Mouse (Mus musculus) heart, embryonic 14.5 days (tissue): ENCODE measurements around the gene Cryzl1. TPM values are rescaled to one million over a fixed set of nuclear protein-coding genes. Genes with fewer than 3 reads are reported as not detected.

Source experiments
- ATAC-seq: fragments of 200-750 bp; cut with Nextera tagmentation; 2 replicates; pipeline ENCODE4 v1.8.0; 2017; ENCODE audit warnings: low read depth, moderate TSS enrichment; ENCODE audit not compliant: insufficient number of reproducible peaks, insufficient read depth, low FRiP score
- H3K27ac ChIP-seq, 2 experiments: fragments of 200-500 bp in 1 of 2; fragments of 300-500 bp in 1 of 2; sonication (generic) in 1 of 2; replicated peaks in 1 of 2; 2 replicates each; pipeline ENCODE4 v1.5.1; 2012 to 2014; ENCODE audit warnings: low read depth in 2 of 2, low read length in 2 of 2, control low read depth in 1 of 2, mild to moderate bottlenecking in 1 of 2, mixed read lengths in 1 of 2; ENCODE audit not compliant: control insufficient read depth in 1 of 2, insufficient read depth in 1 of 2
- H3K27me3 ChIP-seq: fragments of 300-500 bp; sonication (generic); 2 replicates; pipeline ENCODE4 v1.6.1; 2014; ENCODE audit warnings: mild to moderate bottlenecking, low read length, control low read depth; ENCODE audit not compliant: control insufficient read depth, insufficient read depth
- H3K36me3 ChIP-seq: fragments of 300-500 bp; sonication (generic); 2 replicates; pipeline ENCODE4 v1.6.1; 2014; ENCODE audit warnings: mild to moderate bottlenecking, control low read depth, low read length, mixed read lengths; ENCODE audit not compliant: control insufficient read depth, insufficient read depth
- H3K4me1 ChIP-seq, 2 experiments: fragments of 200-500 bp in 1 of 2; fragments of 300-500 bp in 1 of 2; sonication (generic) in 1 of 2; 2 replicates each; pipeline ENCODE4 v1.6.1; 2012 to 2014; ENCODE audit warnings: low read length in 2 of 2, control low read depth in 1 of 2, mixed read lengths in 1 of 2; ENCODE audit not compliant: control insufficient read depth in 2 of 2, insufficient read depth in 2 of 2
- H3K4me2 ChIP-seq: fragments of 300-500 bp; sonication (generic); 2 replicates; pipeline ENCODE4 v1.6.1; 2014; ENCODE audit warnings: mild to moderate bottlenecking, low read length
- H3K4me3 ChIP-seq, 2 experiments: fragments of 200-500 bp in 1 of 2; fragments of 300-500 bp in 1 of 2; sonication (generic) in 1 of 2; 2 replicates each; pipeline ENCODE4 v1.5.1; 2012 to 2014; ENCODE audit warnings: low read length in 2 of 2, mild to moderate bottlenecking in 2 of 2, control low read depth in 1 of 2, low read depth in 1 of 2, moderate library complexity in 1 of 2; ENCODE audit not compliant: control insufficient read depth in 1 of 2, insufficient read depth in 1 of 2
- H3K9ac ChIP-seq: fragments of 300-500 bp; sonication (generic); 2 replicates; pipeline ENCODE4 v1.6.1; 2014; ENCODE audit warnings: mild to moderate bottlenecking, low read length
- H3K9me3 ChIP-seq: fragments of 300-500 bp; sonication (generic); 2 replicates; pipeline ENCODE4 v1.6.1; 2016; ENCODE audit warnings: low read length, control low read depth; ENCODE audit not compliant: control insufficient read depth
- WGBS: fragments of 180-500 bp; shearing (Covaris S2); extraction: QIAGEN DNeasy Blood & Tissue Kit; methylation state at CpG from one replicate; pipeline ENCODE4 v1.1.7; 2014; 5-methylcytosine and 5-hydroxymethylcytosine counted together
- polyA plus RNA-seq: library from polyadenylated mRNA; unstranded; fragments of >200 nt; fragmentation: Nextera tagmentation; extraction: Ambion mirVana; gene quantifications from 2 replicates; pipeline ENCODE4 v1.2.1, GENCODE M21; 2014

The Cryzl1 gene
- polyA plus RNA-seq, 1 experiment from 2014 or later, result 60.3 TPM

DNA sequence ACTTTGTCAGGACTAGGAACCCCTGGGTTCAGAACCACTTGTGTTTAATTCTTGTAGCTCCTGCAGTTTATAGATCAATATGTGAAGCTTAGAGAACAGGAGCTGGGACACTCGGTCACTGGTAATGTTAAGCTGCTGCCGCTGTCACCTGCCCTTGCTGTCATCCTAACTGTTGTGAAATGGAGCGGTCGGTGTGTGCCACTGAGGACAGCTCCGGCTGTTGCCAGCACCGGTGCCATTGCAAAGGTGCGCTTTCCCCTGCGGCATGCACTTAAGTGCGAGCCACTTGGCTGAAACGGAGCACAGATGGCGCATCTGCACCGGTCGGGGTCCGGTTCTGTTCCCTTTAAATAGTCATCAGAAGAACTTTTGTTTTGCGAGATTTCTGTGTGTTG, 37.0 kb upstream of the Cryzl1 start:
- ATAC-seq, result no peak
- peaks cover 19 to 50% of the 10 kb centered on the region in 2 experiments for H3K4me1 ChIP-seq
- H3K27me3 ChIP-seq, result no peaks in the 10 kb centered on the region
- no peak overlapping the region for H3K9ac ChIP-seq
- H3K9me3 ChIP-seq, result no peaks in the 10 kb centered on the region
- WGBS, result 83% methylated on average over 15 of the region's 15 CpGs
- H3K4me3 ChIP-seq, result no peak overlapping the region
- no peaks in the 10 kb centered on the region for H3K36me3 ChIP-seq
- no peak overlapping the region for H3K27ac ChIP-seq
- H3K4me2 ChIP-seq, result no peak overlapping the region

DNA sequence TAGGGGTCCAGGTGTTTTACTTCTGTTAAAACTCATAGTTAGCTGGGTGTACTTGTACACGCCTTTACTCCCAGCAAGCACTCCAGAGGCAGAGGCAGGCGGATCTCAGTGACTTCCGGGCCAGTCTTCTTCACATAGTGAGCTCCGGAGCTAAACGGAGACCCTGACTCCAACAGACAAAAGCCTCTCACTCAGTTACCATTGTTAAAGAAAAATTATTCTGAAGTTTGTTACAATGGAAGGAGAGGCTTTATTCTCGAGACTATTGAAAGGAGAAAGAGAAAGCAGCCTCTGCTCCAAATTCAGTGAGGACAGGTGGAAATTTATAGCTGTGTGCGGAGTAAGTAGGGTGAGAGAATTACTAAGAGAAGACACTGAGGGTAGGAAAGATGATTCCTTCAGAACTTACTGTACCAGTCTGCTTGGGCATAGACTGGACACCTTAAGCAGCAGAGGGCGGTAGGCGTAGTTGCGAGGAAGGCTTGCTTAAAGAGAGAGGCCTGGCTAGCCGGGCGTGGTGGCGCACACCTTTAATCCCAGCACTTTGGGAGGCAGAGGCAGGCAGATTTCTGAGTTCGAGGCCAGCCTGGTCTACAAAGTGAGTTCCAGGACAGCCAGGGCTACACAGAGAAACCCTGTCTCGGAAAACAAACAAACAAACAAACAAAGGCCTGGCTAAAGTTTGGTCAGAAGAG, 36.5 kb upstream of the Cryzl1 start:
- H3K9ac ChIP-seq, result no peak overlapping the region
- peaks cover 17 to 47% of the 10 kb centered on the region in 2 experiments for H3K4me1 ChIP-seq
- no peaks in the 10 kb centered on the region for H3K9me3 ChIP-seq
- 94% methylated on average over 15 of the region's 15 CpGs for WGBS
- peak overlapping the region; percentile 2; the same call in 1 of the 2 replicates for H3K4me2 ChIP-seq
- H3K4me3 ChIP-seq, result no peak overlapping the region
- no peak overlapping the region for H3K27ac ChIP-seq
- 0 out of 2 replicates have a peak, but pooled peaks cover 4% of the 10 kb centered on the region for H3K36me3 ChIP-seq
- H3K27me3 ChIP-seq, result no peaks in the 10 kb centered on the region
- no peak for ATAC-seq

DNA sequence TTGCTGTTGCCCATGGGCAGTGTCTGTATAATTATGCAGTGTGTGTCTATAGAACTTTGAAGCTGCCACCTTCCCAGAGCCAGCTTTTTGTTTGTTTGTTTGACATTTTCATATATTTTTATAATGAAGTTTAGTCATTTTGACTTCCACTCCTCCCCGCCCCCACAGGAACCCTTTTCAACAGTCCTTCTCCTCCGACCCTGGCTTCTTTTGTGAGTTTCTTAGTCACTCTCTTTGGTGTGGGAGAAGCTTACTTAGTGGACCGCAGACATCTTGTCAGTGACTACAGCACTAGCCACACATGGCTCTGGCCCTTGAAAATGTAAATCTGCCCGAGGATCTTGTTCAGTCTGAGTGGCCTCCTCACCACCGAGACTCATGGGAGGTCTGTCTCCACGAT, 35.6 kb upstream of the Cryzl1 start:
- H3K9ac ChIP-seq, result peak overlapping the region; percentile 48; the same call in 1 of the 2 replicates
- 0 out of 2 replicates have a peak, but pooled peaks cover 4% of the 10 kb centered on the region for H3K36me3 ChIP-seq
- no peak for ATAC-seq
- H3K9me3 ChIP-seq, result no peaks in the 10 kb centered on the region
- H3K27ac ChIP-seq, result no peak overlapping the region
- H3K4me3 ChIP-seq, result no peak overlapping the region
- no peaks in the 10 kb centered on the region for H3K27me3 ChIP-seq
- WGBS, result 39% methylated on average over 6 of the region's 6 CpGs
- H3K4me2 ChIP-seq, result 0 out of 2 replicates have a peak overlapping the region, but pooled peaks have one; percentile 2
- H3K4me1 ChIP-seq, result peaks cover 17 to 45% of the 10 kb centered on the region in 2 experiments

DNA sequence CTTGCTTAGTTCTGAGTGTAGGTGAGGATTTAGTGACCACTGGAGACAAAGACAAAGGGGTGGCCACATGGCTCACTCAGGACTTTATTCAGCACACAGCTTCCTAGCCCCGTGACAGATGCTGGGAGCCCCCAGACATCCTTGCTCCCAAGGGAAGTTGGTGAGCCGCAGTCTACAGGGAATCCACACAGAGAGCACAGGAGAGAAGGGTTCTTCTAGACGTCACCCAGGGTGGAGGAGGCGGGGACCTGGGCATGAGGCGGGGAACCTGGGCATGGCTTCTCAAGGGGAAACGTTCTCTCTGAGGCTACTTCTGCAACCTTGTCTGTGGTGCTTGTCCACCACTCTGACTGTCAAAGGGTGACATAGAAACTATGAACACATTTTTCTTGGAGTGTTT, 35.2 kb upstream of the Cryzl1 start:
- no peak overlapping the region for H3K4me3 ChIP-seq
- H3K4me1 ChIP-seq, result peaks cover 17 to 48% of the 10 kb centered on the region in 2 experiments
- H3K9ac ChIP-seq, result no peak overlapping the region
- H3K27ac ChIP-seq, result no peak overlapping the region
- 48% methylated on average over 6 of the region's 6 CpGs for WGBS
- ATAC-seq, result no peak
- H3K36me3 ChIP-seq, result 0 out of 2 replicates have a peak, but pooled peaks cover 4% of the 10 kb centered on the region
- H3K27me3 ChIP-seq, result no peaks in the 10 kb centered on the region
- no peaks in the 10 kb centered on the region for H3K9me3 ChIP-seq
- no peak overlapping the region for H3K4me2 ChIP-seq

DNA sequence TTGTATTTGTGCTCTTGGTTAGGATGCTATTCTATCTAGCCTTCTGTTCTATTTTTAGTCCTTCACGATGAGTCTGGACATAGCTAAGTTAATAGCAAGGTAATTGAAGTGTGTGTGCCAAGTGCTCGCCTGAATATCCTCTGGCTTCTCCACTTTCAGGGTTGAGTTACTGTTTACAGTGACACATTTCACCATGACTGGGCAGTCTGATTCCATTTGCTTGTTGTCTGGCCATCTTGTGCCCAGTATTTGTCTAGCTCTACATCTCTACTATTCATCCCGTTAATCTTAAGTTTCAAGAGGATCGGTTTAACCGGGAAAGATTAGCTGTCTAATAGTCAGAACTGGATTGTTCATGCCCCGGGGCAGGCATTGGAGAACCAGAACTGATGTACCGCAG, 33.7 kb upstream of the Cryzl1 start:
- no peak overlapping the region for H3K9ac ChIP-seq
- no peaks in the 10 kb centered on the region for H3K27me3 ChIP-seq
- H3K9me3 ChIP-seq, result no peaks in the 10 kb centered on the region
- H3K4me2 ChIP-seq, result no peak overlapping the region
- 56% methylated on average over 7 of the region's 7 CpGs for WGBS
- peaks cover 17 to 47% of the 10 kb centered on the region in 2 experiments for H3K4me1 ChIP-seq
- no peak overlapping the region for H3K27ac ChIP-seq
- 0 out of 2 replicates have a peak, but pooled peaks cover 4% of the 10 kb centered on the region for H3K36me3 ChIP-seq
- no peak for ATAC-seq
- H3K4me3 ChIP-seq, result no peak overlapping the region

DNA sequence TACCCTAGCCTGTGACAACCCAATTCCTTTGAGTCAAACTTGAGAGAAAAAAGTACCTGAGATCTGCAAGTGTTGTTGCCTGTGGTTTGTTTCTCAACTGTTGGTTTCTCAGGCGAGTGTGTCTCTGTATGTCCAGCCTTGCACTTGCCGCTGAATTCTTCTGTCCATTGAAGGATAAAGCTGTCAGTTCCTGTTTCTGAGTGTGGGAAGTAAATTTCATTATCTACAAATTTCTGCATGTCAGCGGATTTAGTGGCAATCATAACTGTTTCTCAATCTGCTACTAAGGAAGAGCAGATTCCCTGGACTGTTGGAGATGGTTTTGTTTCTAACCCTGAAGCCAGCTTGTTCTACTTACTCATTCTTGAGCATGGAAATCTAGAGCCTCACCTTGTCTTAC, 33.0 kb upstream of the Cryzl1 start:
- Histone ChIP-seq H3K9me3 (no peaks in the 10 kb centered on the region), H3K9ac (no peak overlapping the region), H3K4me2 (no peak overlapping the region), H3K4me3 (no peak overlapping the region), H3K4me1 (peaks cover 15 to 49% of the 10 kb centered on the region in 2 experiments), H3K36me3 (0 out of 2 replicates have a peak, but pooled peaks cover 4% of the 10 kb centered on the region), H3K27me3 (no peaks in the 10 kb centered on the region), H3K27ac (no peak overlapping the region)
- WGBS, result 41% methylated on average over 3 of the region's 3 CpGs
- ATAC-seq, result no peak

DNA sequence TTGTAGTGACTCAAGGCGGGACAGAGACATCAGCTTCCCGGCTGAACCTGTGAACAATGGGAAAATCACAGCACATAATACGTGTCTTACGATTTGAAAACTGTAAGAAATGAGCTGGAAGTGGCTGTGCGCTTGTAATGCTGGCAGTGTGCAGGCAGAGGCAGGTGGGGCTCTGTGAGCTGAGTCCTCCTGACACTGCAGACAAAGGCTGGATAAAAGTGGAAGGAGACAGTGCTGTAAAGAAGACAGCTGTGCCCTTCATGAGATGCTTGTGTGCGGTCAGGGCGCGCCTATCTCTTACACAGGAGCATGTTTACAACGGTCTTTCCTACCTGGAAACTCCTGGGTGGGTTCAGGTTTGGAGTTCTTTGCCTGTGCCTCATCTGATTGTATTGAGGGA, 32.4 kb upstream of the Cryzl1 start:
- Histone ChIP-seq H3K9ac (no peak overlapping the region), H3K4me1 (peaks cover 17 to 54% of the 10 kb centered on the region in 2 experiments), H3K36me3 (0 out of 2 replicates have a peak, but pooled peaks cover 4% of the 10 kb centered on the region), H3K4me3 (no peak overlapping the region), H3K4me2 (no peak overlapping the region), H3K27ac (no peak overlapping the region), H3K27me3 (no peaks in the 10 kb centered on the region), H3K9me3 (no peaks in the 10 kb centered on the region)
- no peak for ATAC-seq
- 79% methylated on average over 9 of the region's 9 CpGs for whole genome bisulfite sequencing
